In the genomic region with DNA sequence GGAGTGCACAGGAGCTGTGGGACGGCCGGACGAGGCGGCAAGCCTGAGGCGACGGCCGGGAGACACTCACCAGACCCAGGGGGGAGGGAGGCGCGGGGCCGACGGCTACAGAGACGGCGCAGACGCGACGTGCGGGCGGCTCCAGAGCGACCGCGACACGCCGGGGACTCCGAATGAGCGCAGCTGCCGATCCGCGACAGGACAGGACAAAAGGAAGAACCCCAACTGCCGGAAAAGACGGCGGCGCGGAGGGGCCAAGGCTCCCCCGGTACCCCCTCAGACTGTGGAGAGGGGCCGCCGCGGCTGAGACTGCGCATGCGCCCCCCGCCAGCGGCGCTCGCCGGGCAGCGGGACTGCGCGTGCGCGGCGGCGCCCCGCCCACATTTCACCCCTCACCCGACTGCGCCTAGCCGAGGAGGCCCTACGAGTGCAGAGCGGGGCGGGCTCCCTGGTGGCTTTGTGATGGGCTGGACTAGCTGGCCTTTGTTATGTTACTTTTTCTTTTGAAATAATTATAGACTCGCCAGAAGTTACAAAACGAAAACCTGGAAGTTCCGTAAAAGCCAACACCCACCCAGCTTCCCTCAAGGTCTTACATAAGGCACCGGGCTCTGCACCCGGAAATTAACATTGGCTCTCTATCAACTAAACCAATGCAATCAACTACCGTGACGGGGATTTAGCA, we compare ENCODE assay signal across 1 mouse cellular context.
TF ChIP-seq lines count a peak whose summit lies in the region.

A gene (minus strand): TSS at position 355 of the 685 bp plus-strand sequence.

TF ChIP-seq in MEL, 35 proteins besides CTCF, POLR2A, EP300 and RAD21 (continued from another document):
- peak; percentile 33; the same call in 1 of the 2 replicates for TF ChIP-seq MAX (IDR thresholded peaks at IDR 0.05; ENCODE audit: low read length)
- TF ChIP-seq USF1 (IDR thresholded peaks at IDR 0.05; ENCODE audit: low read depth, low read length), result no peak
- TF ChIP-seq ELF1 (IDR thresholded peaks at IDR 0.05; ENCODE audit: low read depth, low read length), result peak; percentile 21; the same call in 1 of the 2 replicates
- peak; percentile 80 for TF ChIP-seq NELFE (IDR thresholded peaks at IDR 0.05; ENCODE audit: low read depth, low read length)
- no peak for TF ChIP-seq ZKSCAN1 (IDR thresholded peaks at IDR 0.05; ENCODE audit: low read depth, low read length)
- TF ChIP-seq POLR2AphosphoS5 (IDR thresholded peaks at IDR 0.05; ENCODE audit: borderline replicate concordance, low read depth, low read length), result no peak
- TF ChIP-seq ETS1 (IDR thresholded peaks at IDR 0.05; ENCODE audit: low read depth, low read length), result no peak; the same call in 1 of the 2 replicates
- TF ChIP-seq ZC3H11A (IDR thresholded peaks at IDR 0.05; ENCODE audit: low read depth, low read length), result no peak
- peak; percentile 71 for TF ChIP-seq HCFC1 (IDR thresholded peaks at IDR 0.05; ENCODE audit: low read depth, low read length)
- TF ChIP-seq MEF2A (IDR thresholded peaks at IDR 0.05; ENCODE audit: extremely low read depth, insufficient replicate concordance, low read depth, low read length, poor library complexity, severe bottlenecking), result no peak
- TF ChIP-seq JUND (IDR thresholded peaks at IDR 0.05; ENCODE audit: low read depth, low read length), result no peak
- peak; percentile 75; the same call in 1 of the 2 replicates for TF ChIP-seq ZMIZ1 (IDR thresholded peaks at IDR 0.05; ENCODE audit: low read depth, low read length)
- TF ChIP-seq GABPA (IDR thresholded peaks at IDR 0.05; ENCODE audit: low read depth, low read length), result no peak
